Mouse (Mus musculus): Measurements from ENCODE around the gene Sh2d6. TPM values are rescaled to one million over a fixed set of nuclear protein-coding genes. Genes with fewer than 3 reads are reported as not detected.

Sh2d6 gene
- total RNA-seq, 2 experiments from 2014 or later: 0.29 TPM; not detected in 1

- no peak for DNase-seq
- intact Hi-C loops (cut with DNase I): no loop called here
Observed at GRCm38 (mm10) chr6:72466171-72466570, 55.3 kb downstream of the Sh2d6 start.

- peak; percentile 24 to 49 for DNase-seq
- intact Hi-C loops (cut with DNase I): no loop called here
Observed at GRCm38 (mm10) chr6:72465361-72466157, 55.9 kb downstream of the Sh2d6 start.

Other genes starting within 250 kb of the Sh2d6 start
- gene Sftpb, start 217.1 kb downstream of the Sh2d6 start, total RNA-seq (2021): under 1 TPM in 1 of 2 experiments, not detected in 1; 0.81 TPM
- gene Usp39, start 176.5 kb downstream of the Sh2d6 start, total RNA-seq (2021): 10 to 100 TPM; 16.6 to 19.7 TPM
- gene 0610030E20Rik, start 174.4 kb downstream of the Sh2d6 start, total RNA-seq (2021): 10 to 100 TPM; 13.1 to 14.4 TPM
- gene Tmem150a, start 166.3 kb downstream of the Sh2d6 start, total RNA-seq (2021): 10 to 100 TPM; 14.7 to 17.6 TPM
- gene Rnf181, start 154.8 kb downstream of the Sh2d6 start, total RNA-seq (2021): 10 to 100 TPM; 45.5 to 46.5 TPM
- 10 to 100 TPM; 48.8 to 54.0 TPM for gene Vamp5, start 141.2 kb downstream of the Sh2d6 start, total RNA-seq (2021)
- gene Vamp8, start 131.0 kb downstream of the Sh2d6 start, total RNA-seq (2021): 10 to 100 TPM; 71.0 to 75.5 TPM
- 10 to 100 TPM; 29.8 to 32.5 TPM for gene Ggcx, start 107.4 kb downstream of the Sh2d6 start, total RNA-seq (2021)
- 100 to 1,000 TPM; 186 to 202 TPM for gene Mat2a, start 82.1 kb downstream of the Sh2d6 start, total RNA-seq (2021)
- 10 to 100 TPM in 1 of 2 experiments, 1 to 10 TPM in 1; 9.9 to 10.0 TPM for gene Capg, start 22.7 kb upstream of the Sh2d6 start, total RNA-seq (2021)
- gene Elmod3, start 76.7 kb upstream of the Sh2d6 start, total RNA-seq (2021): 10 to 100 TPM; 16.7 to 19.2 TPM
- 100 to 1,000 TPM; 164 to 166 TPM for gene Retsat, start 76.8 kb upstream of the Sh2d6 start, total RNA-seq (2021)
- 10 to 100 TPM; 46.4 to 47.6 TPM for gene Tgoln1, start 95.3 kb upstream of the Sh2d6 start, total RNA-seq (2021)